Comparison of ENCODE assay signal across 10 mouse cellular contexts in the genomic region with DNA sequence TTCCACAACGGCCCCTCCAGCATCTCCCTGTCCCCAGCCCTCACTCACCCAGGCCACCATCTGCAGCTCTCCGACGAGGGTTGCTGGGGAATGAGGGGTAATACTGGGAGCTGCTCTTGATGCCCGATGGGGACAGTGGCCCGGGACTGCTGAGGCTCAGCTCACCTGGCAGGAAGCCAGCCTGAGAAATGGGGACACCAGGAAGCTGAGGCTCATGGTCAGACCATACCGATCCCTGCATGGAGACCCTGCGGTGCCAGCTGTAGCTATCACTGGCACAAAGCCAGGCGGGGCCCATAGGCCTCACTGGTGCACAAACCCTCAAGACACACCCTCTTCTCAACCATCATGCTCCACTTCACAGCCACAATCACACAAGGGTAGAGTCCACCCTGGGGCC. TPM values are rescaled to one million over a fixed set of nuclear protein-coding genes. Genes with fewer than 3 reads are reported as not detected.
DNase-seq lines count a peak whose midpoint lies in the region; ATAC-seq and TF ChIP-seq lines count a peak whose summit lies in the region.
"Had no signal": no experiment of that assay in that cellular context is flagged by ENCODE, and none has a peak within 500 bp of the region (broad histone marks: within the 10 kb centered on the region; RNA-seq: fewer than 3 reads in every experiment).

No protein-coding gene starts in this region.

- H3K9ac ChIP-seq in hindbrain, embryonic 12.5 days = no peak overlapping the region
- H3K9ac ChIP-seq in hindbrain, embryonic 16.5 days (ENCODE audit: low read depth, low read length) = 0 out of 2 replicates have a peak overlapping the region, but pooled peaks have one; percentile 14

- peaks cover 84% of the 10 kb centered on the region for H3K36me3 ChIP-seq in hindbrain, embryonic 12.5 days
- peaks cover 100% of the 10 kb centered on the region for H3K36me3 ChIP-seq in hindbrain, embryonic 10.5 days
- peaks cover 97% of the 10 kb centered on the region for H3K36me3 ChIP-seq in G1E (replicated peaks)
- H3K36me3 ChIP-seq in hindbrain, embryonic 16.5 days (ENCODE audit: control insufficient read depth, insufficient read depth, low read length) = peaks cover 48% of the 10 kb centered on the region

- no peaks in the 10 kb centered on the region for H3K27me3 ChIP-seq in hindbrain, embryonic 12.5 days
- no peaks in the 10 kb centered on the region for H3K27me3 ChIP-seq in hindbrain, embryonic 10.5 days (ENCODE audit: insufficient read depth, poor library complexity, severe bottlenecking)
- no peaks in the 10 kb centered on the region; the same call in 1 of the 2 replicates for H3K27me3 ChIP-seq in G1E (ENCODE audit: insufficient read depth, low read length)
- H3K27me3 ChIP-seq in hindbrain, embryonic 16.5 days (replicated peaks; ENCODE audit: control insufficient read depth, insufficient read depth, low read length) = no peaks in the 10 kb centered on the region

- ATAC-seq in hindbrain, embryonic 12.5 days (ENCODE audit: low FRiP score) = 0 out of 2 replicates have a peak, but pooled peaks have one; percentile 2
- ATAC-seq in G1E (ENCODE audit: extremely low read depth, insufficient number of reproducible peaks, low FRiP score, poor library complexity, severe bottlenecking) = no peak
- ATAC-seq in hindbrain, embryonic 16.5 days = no peak

- no peaks in the 10 kb centered on the region for H3K9me3 ChIP-seq in hindbrain, embryonic 12.5 days (replicated peaks)
- H3K9me3 ChIP-seq in hindbrain, embryonic 10.5 days = no peaks in the 10 kb centered on the region
- H3K9me3 ChIP-seq in G1E (replicated peaks) = no peaks in the 10 kb centered on the region
- H3K9me3 ChIP-seq in hindbrain, embryonic 16.5 days (ENCODE audit: control insufficient read depth, low read length) = no peaks in the 10 kb centered on the region

- peaks cover 35% of the 10 kb centered on the region for H3K4me1 ChIP-seq in hindbrain, embryonic 12.5 days
- H3K4me1 ChIP-seq in hindbrain, embryonic 10.5 days (replicated peaks) = peaks cover 16% of the 10 kb centered on the region
- peaks cover 99% of the 10 kb centered on the region for H3K4me1 ChIP-seq in G1E (ENCODE audit: insufficient read depth, low read depth, low read length)
- H3K4me1 ChIP-seq in hindbrain, embryonic 16.5 days (ENCODE audit: control insufficient read depth, insufficient read depth, low read depth, low read length) = peaks cover 10% of the 10 kb centered on the region

- WGBS in hindbrain, embryonic 12.5 days = 76% methylated on average over 8 of the region's 8 CpGs
- WGBS in hindbrain, embryonic 10.5 days = 95% methylated on average over 8 of the region's 8 CpGs
- WGBS in hindbrain, embryonic 16.5 days = 56% methylated on average over 8 of the region's 8 CpGs

- TF ChIP-seq CTCF in G1E (IDR thresholded peaks at IDR 0.05; ENCODE audit: low read depth, low read length) = no peak

- peak overlapping the region; percentile 65 for H3K27ac ChIP-seq in hindbrain, embryonic 12.5 days
- no peak overlapping the region for H3K27ac ChIP-seq in hindbrain, embryonic 10.5 days
- H3K27ac ChIP-seq in hindbrain, embryonic 16.5 days (ENCODE audit: low read depth, low read length) = no peak overlapping the region; the same call in 1 of the 2 replicates

- H3K4me2 ChIP-seq in hindbrain, embryonic 12.5 days (replicated peaks) = no peak overlapping the region
- H3K4me2 ChIP-seq in hindbrain, embryonic 16.5 days (ENCODE audit: low read length) = no peak overlapping the region

- DNase-seq in hindbrain, embryonic 10.5 days (ENCODE audit: low spot score) = no peak
- no peak for DNase-seq in G1E (ENCODE audit: low spot score)
- DNase-seq in cerebellum, adult 18-20 months = peak; percentile 48 to 59
- no peak for DNase-seq in layer of hippocampus, postnatal 14 days (ENCODE audit: low spot score in 2 of 2)
- DNase-seq in urinary bladder, postnatal 36 days (ENCODE audit: low spot score in 2 of 2) = no peak
- no peak for DNase-seq in urinary bladder, postnatal 25 days (ENCODE audit: low spot score)
- DNase-seq: lung, adult 18-20 months; thymus, postnatal 4 days had no signal

- no peak overlapping the region for H3K4me3 ChIP-seq in hindbrain, embryonic 12.5 days
- no peak overlapping the region; the same call in 1 of the 2 replicates for H3K4me3 ChIP-seq in hindbrain, embryonic 10.5 days
- H3K4me3 ChIP-seq in G1E (ENCODE audit: low read depth, low read length) = peak overlapping the region; percentile 50; the same call in 1 of the 2 replicates
- no peak overlapping the region for H3K4me3 ChIP-seq in hindbrain, embryonic 16.5 days (ENCODE audit: low read length)

RNA-seq across cellular contexts. Expression of gene Uqcr11, which starts 12.8 kb away (rescaled TPM):
- polyA plus RNA-seq in hindbrain, embryonic 12.5 days (2016; fragmentation: Nextera tagmentation; extraction: Ambion mirVana) = 312 and 406 TPM in 2 replicates
- polyA plus RNA-seq in hindbrain, embryonic 10.5 days (2016; fragmentation: Nextera tagmentation; extraction: Ambion mirVana) = 648 and 654 TPM in 2 replicates
- 57.3 and 71.6 TPM in 2 replicates for total RNA-seq in G1E (2014; fragmentation: Nextera tagmentation)
- 376 and 446 TPM in 2 replicates for total RNA-seq in G1E (2017)
- polyA plus RNA-seq in G1E (2012) = 1,650 and 1,908 TPM in 2 replicates
- 704 and 759 TPM in 2 replicates for polyA plus RNA-seq in hindbrain, embryonic 16.5 days (2015; fragmentation: Nextera tagmentation; extraction: Ambion mirVana)
- 100 to 1,000 TPM; 620 to 655 TPM for total RNA-seq in layer of hippocampus, postnatal 14 days (2021)

RNA-seq across cellular contexts. Expression of gene Tcf3, which starts 14.0 kb away (rescaled TPM):
- polyA plus RNA-seq in hindbrain, embryonic 12.5 days (2016; fragmentation: Nextera tagmentation; extraction: Ambion mirVana) = 176 and 178 TPM in 2 replicates
- 191 and 198 TPM in 2 replicates for polyA plus RNA-seq in hindbrain, embryonic 10.5 days (2016; fragmentation: Nextera tagmentation; extraction: Ambion mirVana)
- 152 and 175 TPM in 2 replicates for total RNA-seq in G1E (2014; fragmentation: Nextera tagmentation)
- total RNA-seq in G1E (2017) = 70.0 and 84.0 TPM in 2 replicates
- polyA plus RNA-seq in G1E (2012) = 1,090 and 1,330 TPM in 2 replicates
- polyA plus RNA-seq in hindbrain, embryonic 16.5 days (2015; fragmentation: Nextera tagmentation; extraction: Ambion mirVana) = 32.5 and 45.3 TPM in 2 replicates
- total RNA-seq in layer of hippocampus, postnatal 14 days (2021) = 10 to 100 TPM; 33.3 to 35.0 TPM

RNA-seq across cellular contexts. Expression of gene Mbd3, which starts 20.1 kb away (rescaled TPM):
- polyA plus RNA-seq in hindbrain, embryonic 12.5 days (2016; fragmentation: Nextera tagmentation; extraction: Ambion mirVana) = 275 and 296 TPM in 2 replicates
- polyA plus RNA-seq in hindbrain, embryonic 10.5 days (2016; fragmentation: Nextera tagmentation; extraction: Ambion mirVana) = 341 and 365 TPM in 2 replicates
- total RNA-seq in G1E (2014; fragmentation: Nextera tagmentation) (37.3 and 41.7 TPM in 2 replicates), G1E (2017) (36.0 and 42.0 TPM in 2 replicates)
- polyA plus RNA-seq in G1E (2012) = 244 and 272 TPM in 2 replicates
- polyA plus RNA-seq in hindbrain, embryonic 16.5 days (2015; fragmentation: Nextera tagmentation; extraction: Ambion mirVana) = 196 and 207 TPM in 2 replicates
- 100 to 1,000 TPM; 121 to 131 TPM for total RNA-seq in layer of hippocampus, postnatal 14 days (2021)

RNA-seq across cellular contexts. Expression of gene Mex3d, which starts 32.0 kb away (rescaled TPM):
- polyA plus RNA-seq in hindbrain, embryonic 12.5 days (2016; fragmentation: Nextera tagmentation; extraction: Ambion mirVana) = 21.4 and 24.8 TPM in 2 replicates
- polyA plus RNA-seq in hindbrain, embryonic 10.5 days (2016; fragmentation: Nextera tagmentation; extraction: Ambion mirVana) = 7.2 and 8.8 TPM in 2 replicates
- 7.7 and 11.4 TPM in 2 replicates for total RNA-seq in G1E (2014; fragmentation: Nextera tagmentation)
- 8.7 and 10.9 TPM in 2 replicates for total RNA-seq in G1E (2017)
- 35.3 and 41.9 TPM in 2 replicates for polyA plus RNA-seq in G1E (2012)
- polyA plus RNA-seq in hindbrain, embryonic 16.5 days (2015; fragmentation: Nextera tagmentation; extraction: Ambion mirVana) = 9.1 and 9.2 TPM in 2 replicates
- total RNA-seq in layer of hippocampus, postnatal 14 days (2021) = 10 to 100 TPM; 20.3 to 24.2 TPM

Comparison
In these comparisons a context has a peak if more than half of its experiments do, and no peak if none do; other contexts are left out.
1. DNase-seq: peak in cerebellum, adult 18-20 months (2 of 2); none in hindbrain, embryonic 10.5 days (single experiment), G1E (single experiment), layer of hippocampus, postnatal 14 days (0 of 2), urinary bladder, postnatal 36 days (0 of 2) and urinary bladder, postnatal 25 days (single experiment).